Mouse (Mus musculus): ENCODE data around the gene Gm11634.
"Not testable (repeated sequence)": the region's sequence is repeated elsewhere in the genome, so short reads cannot be mapped to it uniquely, and the experiment has no call there.

The Gm11634 gene

DNA sequence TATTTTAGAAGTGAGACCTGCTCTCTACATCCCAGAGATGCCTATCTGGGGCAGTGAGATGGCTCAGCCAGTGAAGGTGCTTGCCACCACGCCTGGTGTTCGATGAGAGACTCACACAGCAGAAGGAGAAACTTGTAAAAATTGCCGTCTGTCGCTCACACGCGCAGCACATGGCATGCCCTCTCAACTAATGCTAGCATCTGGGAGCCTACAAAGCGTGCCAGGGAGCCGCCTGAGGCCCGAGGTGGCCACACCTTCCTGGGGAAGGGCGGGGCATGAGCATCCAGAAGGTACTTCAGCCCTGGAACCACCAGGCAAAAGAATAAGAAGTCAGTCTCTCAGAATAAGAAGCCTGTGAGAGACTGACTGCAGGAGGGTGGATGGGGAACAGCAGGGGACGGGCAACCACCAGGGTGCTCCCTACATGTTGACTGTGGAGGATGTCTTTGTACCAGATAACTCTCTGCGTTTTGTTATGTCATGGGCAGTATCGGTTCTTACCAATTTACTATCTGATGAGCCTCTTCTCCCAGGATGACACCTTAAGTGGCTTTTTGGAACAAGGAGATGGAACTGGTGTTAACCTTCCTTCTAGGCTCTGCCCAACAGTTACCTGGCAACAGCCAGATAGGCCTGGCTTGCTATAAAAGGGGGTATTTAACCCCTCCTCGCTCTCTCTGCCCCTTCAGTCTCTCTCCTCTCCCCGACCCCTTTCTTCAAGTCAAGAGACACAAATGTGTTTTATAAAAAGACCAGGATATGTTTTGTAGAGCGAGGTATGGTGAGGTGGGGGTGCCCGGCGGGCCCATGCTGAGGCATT lies 18.1 kb upstream of the Gm11634 start:
- no peak for DNase-seq (ENCODE audit: low spot score in 2 of 2)

DNA sequence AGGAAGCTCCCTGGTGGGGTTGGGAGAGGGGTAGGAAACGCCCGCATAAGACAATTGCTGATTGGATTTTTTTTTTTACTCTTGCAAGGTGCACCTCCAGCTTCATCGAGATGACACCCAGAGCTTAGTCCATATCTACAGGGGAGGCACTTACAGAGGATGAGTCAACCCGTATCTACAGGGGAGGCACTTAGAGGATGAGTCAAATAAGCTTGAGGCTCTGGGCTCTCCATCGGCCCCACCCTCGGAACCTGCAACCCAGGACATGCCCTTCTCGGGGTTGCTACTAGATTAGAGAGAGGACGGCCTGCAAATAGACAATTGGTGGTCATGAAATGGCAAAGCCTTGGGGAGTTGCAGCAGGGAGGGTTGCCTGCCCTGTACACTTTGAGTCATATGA lies 17.0 kb upstream of the Gm11634 start:
- DNase-seq (ENCODE audit: low spot score in 2 of 2), result no peak

GRCm38 (mm10) chr11:101615380-101615779 lies 16.3 kb upstream of the Gm11634 start:
- DNase-seq (ENCODE audit: low spot score in 2 of 2), result no peak

DNA sequence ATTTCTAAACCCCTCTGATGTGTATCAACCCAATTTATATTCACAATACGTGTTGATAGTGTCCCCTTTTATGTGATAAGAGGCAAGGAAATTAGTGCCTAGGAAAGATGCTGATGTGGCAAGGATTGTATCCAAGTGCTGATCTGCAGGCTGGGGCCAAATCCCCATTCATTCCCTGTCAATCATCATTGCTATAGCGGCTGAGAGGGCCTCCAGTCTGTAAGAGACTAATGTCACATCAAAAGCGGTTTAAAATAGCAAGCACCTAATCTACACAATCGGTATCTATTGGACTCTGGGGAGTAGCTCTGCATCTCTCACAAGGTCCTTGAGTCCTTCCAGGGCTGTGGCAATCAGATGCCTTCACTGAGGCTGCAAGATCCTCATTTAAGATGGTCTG lies 15.1 kb upstream of the Gm11634 start:
- no peak for DNase-seq (ENCODE audit: low spot score in 2 of 2)

- DNase-seq (ENCODE audit: low spot score in 2 of 2), result no peak
Observed at GRCm38 (mm10) chr11:101613596-101613995, 14.5 kb upstream of the Gm11634 start.

- no peak for DNase-seq (ENCODE audit: low spot score in 2 of 2)
Observed at GRCm38 (mm10) chr11:101610445-101610844, 11.4 kb upstream of the Gm11634 start.

GRCm38 (mm10) chr11:101607134-101607533 lies 8.1 kb upstream of the Gm11634 start:
- not testable (repeated sequence) for DNase-seq (ENCODE audit: low spot score in 2 of 2)

DNA sequence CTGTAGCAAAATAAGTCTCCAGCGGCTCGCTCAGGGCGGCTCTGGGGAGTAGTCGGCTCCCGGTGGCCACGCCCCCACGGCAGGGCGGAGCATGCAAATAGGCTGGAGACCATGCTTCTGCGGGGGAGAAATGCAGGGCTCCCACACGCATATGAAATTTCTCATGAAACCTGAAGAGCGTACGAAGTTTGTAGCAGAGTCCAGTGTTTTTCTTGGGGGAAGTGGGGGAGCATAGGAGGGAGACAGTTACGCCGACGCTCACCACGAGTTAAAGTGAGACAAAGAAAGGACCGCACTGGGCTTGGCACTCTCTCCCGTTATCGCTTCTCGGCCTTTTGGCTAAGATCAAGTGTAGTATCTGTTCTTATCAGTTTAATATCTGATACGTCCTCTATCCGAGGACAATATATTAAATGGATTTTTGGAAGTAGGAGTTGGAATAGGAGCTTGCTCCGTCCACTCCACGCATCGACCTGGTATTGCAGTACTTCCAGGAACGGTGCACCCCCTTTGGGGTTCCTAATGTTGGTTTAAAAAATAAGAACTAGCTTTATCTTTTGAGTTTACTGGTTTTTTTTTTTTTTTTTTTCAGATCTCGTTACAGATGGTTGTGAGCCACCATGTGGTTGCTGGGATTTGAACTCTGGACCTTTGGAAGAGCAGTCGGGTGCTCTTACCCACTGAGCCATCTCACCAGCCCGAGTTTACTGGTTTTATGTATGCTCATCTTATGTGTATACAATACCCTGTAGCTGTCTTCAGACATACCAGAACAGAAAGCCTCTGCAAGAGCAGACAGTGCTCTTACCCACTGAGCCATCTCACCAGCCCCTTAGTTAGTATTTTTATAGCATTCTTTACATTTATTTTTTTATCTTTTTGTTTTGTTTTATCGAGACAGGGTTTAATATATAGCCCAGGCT lies 5.7 kb upstream of the Gm11634 start:
- DNase-seq (ENCODE audit: low spot score in 2 of 2), result peak; percentile 57 to 65

DNA sequence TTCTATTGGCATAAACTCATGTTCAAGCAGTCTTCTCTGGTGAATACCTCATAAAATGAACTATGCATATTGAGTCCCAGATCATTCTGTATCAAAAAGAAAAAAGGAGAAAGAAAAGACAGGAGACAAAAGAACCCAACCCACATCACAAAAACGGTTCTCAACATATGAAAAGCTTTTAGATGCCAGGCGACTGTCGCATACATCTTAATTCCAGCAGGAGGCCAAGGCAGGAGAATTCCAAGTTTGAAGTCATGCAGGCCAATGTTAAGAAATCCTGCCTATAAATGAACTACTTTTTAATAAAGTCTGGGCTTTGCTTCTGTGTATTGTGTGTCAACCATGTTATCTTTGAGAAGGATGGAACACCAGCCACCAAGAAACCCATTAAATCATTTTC lies 5.1 kb upstream of the Gm11634 start:
- DNase-seq (ENCODE audit: low spot score in 2 of 2), result no peak

GRCm38 (mm10) chr11:101602491-101602890 lies 3.4 kb upstream of the Gm11634 start:
- DNase-seq (ENCODE audit: low spot score in 2 of 2), result peak; percentile 18 to 32

- no peak for DNase-seq (ENCODE audit: low spot score in 2 of 2)
Observed at GRCm38 (mm10) chr11:101589989-101590624, 8.9 kb downstream of the Gm11634 start.

DNA sequence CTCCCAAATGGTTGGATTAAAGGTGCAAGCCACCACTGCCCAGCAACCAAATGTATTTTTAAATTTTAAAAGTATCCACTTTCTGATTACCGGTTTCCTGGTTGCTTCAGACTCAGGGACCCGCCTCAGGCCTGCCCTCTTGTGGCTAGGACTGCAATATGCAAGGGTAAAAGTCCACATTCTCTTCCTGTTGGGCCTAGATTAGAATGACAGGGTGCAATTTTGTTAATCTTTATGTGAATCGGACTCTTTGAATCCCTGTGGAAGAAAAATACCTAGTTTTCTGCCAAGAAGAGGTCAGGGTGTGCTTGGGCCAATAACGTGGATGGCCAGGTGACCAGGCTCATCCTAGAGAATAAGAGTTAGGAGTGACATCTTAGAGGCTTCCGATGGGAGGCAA lies 9.6 kb downstream of the Gm11634 start:
- DNase-seq (ENCODE audit: low spot score in 2 of 2), result peak in 1 of 2 experiments; percentile 33

GRCm38 (mm10) chr11:101588868-101589267 lies 10.2 kb downstream of the Gm11634 start:
- DNase-seq (ENCODE audit: low spot score in 2 of 2), result no peak

DNA sequence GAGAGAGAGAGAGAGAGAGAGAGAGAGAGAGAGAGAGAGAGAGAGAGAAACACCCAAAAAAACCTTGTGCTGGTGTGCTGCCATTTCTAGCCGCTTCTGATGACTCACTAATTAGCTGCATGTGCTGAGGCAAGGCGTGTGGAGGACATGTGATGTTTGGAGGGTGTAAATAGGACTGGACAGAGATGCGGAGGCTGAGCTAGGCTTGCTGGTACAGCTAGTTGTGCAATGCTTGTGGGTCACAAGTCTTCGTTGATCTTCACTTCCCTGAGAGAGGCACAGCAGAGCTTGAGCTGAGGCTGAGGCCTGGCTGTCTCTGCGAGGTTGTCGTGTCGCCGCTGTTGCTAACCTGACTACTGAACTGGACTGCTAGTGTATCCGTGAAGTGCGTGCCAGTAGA lies 11.4 kb downstream of the Gm11634 start:
- DNase-seq (ENCODE audit: low spot score in 2 of 2), result no peak

- no peak for DNase-seq (ENCODE audit: low spot score in 2 of 2)
Observed at GRCm38 (mm10) chr11:101585805-101586204, 13.3 kb downstream of the Gm11634 start.

DNA sequence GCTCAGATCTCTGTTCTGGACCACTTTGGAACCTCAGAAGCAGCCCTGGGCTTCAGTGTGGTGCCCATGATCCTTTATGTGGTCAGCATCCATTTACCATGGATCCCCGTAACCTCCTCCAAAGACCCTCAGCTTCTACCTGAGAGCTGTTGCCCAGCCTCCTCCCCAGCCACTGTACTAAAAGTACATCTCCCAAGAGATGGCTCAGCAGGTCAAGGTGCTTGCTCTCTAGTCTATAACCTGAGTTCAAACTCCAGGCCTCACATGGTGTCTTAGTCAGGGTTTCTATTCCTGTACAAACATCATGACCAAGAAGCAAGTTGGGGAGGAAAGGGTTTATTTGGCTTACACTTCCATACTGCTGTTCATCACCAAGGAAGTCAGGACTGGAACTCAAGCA lies 14.0 kb downstream of the Gm11634 start:
- DNase-seq (ENCODE audit: low spot score in 2 of 2), result not testable (repeated sequence)

GRCm38 (mm10) chr11:101583205-101583604 lies 15.9 kb downstream of the Gm11634 start:
- no peak for DNase-seq (ENCODE audit: low spot score in 2 of 2)

GRCm38 (mm10) chr11:101582054-101583035 lies 16.7 kb downstream of the Gm11634 start, which contains the start of gene Tmem106a:
Gene Tmem106a, plus strand, starts transcription at chr11:101582242.
- peak; percentile 46 to 53 for DNase-seq (ENCODE audit: low spot score in 2 of 2)

DNA sequence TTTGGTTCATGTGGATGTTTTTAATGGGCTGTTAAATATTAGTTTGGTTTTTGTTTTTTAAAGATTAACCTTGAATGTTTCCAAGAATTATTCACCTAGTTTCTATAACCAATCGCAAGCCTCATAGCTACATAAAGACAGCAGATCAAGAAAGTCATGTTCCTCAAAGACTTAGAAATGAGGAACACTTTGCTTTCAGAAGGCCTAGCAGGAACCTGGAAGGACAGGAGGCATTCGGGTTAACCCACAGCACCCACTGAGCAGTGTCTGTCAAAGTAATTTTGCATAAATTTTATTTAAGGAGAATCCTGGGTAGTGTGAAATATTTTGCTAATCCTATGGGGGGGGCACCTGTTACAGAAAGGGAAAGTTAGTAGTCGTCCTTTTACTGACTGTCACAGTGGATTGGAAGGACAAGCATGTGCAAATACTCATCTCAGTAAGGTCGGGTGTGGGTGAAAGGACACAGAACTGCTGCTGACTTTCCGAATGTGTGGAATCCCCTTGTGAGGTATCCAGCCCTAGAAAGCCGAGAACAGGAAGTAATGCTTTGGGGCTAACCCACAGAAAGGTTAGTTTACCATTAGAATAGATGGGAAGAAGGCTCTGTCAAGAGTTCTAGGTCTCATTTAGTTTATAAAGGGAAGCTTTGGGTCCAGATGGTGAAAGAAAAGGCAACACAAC lies 17.8 kb downstream of the Gm11634 start:
- no peak for DNase-seq (ENCODE audit: low spot score in 2 of 2)

DNA sequence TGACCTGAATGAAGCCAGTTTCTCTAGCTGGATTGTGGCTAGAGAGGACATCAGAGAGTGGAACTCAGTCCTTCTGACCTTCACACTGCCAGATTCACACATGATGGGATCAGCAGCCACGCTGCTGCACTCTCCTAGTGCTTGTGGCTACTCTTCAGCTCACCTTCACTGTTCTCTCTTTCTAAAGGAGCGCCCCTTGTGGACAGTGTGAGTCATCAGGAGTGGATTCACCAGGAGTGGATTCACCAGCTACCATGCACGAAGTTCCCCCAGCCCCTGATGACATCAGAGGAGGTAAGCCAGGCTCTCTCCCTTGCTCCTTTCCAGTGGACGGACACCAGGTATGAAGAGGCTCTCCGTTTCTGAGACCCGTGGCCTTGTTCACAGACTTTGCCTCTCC lies 22.9 kb downstream of the Gm11634 start:
- DNase-seq (ENCODE audit: low spot score in 2 of 2), result no peak
